Mouse (Mus musculus) testis, adult 2 months (tissue): Measurements from ENCODE around the gene Slc39a11. TPM values are rescaled to one million over a fixed set of nuclear protein-coding genes. Genes with fewer than 3 reads are reported as not detected.

Source experiments
- H3K27ac ChIP-seq: fragments of 200-500 bp; 2 replicates; pipeline ENCODE4 v1.5.1; 2012; ENCODE audit warnings: low read depth, low read length; ENCODE audit not compliant: control insufficient read depth, insufficient read depth
- H3K27me3 ChIP-seq: fragments of 200-500 bp; 2 replicates; pipeline ENCODE4 v1.6.1; 2012; ENCODE audit warnings: mild to moderate bottlenecking, low read length, moderate library complexity; ENCODE audit not compliant: control insufficient read depth, insufficient read depth
- H3K36me3 ChIP-seq: fragments of 200-500 bp; 2 replicates; pipeline ENCODE4 v1.6.1; 2012; ENCODE audit warnings: mild to moderate bottlenecking, low read length; ENCODE audit not compliant: control insufficient read depth, insufficient read depth
- H3K4me1 ChIP-seq: fragments of 200-500 bp; 2 replicates; pipeline ENCODE4 v1.6.1; 2012; ENCODE audit warnings: low read length; ENCODE audit not compliant: control insufficient read depth, insufficient read depth
- H3K4me3 ChIP-seq: fragments of 200-500 bp; 2 replicates; pipeline ENCODE4 v1.5.1; 2012; ENCODE audit warnings: low read depth, mild to moderate bottlenecking, low read length, moderate library complexity, mixed read lengths; ENCODE audit not compliant: control insufficient read depth
- CTCF ChIP-seq: fragments of 200-500 bp; IDR thresholded peaks from 2 replicates; pipeline ENCODE4 v1.5.1; 2012; ENCODE audit warnings: low read depth, mild to moderate bottlenecking, inconsistent platforms, low read length, moderate library complexity; ENCODE audit not compliant: control insufficient read depth, insufficient read depth, insufficient replicate concordance
- POLR2A ChIP-seq: fragments of 200-500 bp; IDR thresholded peaks from 2 replicates; pipeline ENCODE4 v1.6.1; 2012; ENCODE audit warnings: low read depth, mild to moderate bottlenecking, inconsistent platforms, low read length, moderate library complexity; ENCODE audit not compliant: control insufficient read depth
- polyA plus RNA-seq: library from polyadenylated mRNA; depleted of rRNA; stranded (reverse); fragments of >200 nt; gene quantifications from 2 replicates; pipeline ENCODE4 v1.2.3, GENCODE M21; 2012

Slc39a11 gene
- polyA plus RNA-seq, 1 experiment: 8.9 TPM

DNA sequence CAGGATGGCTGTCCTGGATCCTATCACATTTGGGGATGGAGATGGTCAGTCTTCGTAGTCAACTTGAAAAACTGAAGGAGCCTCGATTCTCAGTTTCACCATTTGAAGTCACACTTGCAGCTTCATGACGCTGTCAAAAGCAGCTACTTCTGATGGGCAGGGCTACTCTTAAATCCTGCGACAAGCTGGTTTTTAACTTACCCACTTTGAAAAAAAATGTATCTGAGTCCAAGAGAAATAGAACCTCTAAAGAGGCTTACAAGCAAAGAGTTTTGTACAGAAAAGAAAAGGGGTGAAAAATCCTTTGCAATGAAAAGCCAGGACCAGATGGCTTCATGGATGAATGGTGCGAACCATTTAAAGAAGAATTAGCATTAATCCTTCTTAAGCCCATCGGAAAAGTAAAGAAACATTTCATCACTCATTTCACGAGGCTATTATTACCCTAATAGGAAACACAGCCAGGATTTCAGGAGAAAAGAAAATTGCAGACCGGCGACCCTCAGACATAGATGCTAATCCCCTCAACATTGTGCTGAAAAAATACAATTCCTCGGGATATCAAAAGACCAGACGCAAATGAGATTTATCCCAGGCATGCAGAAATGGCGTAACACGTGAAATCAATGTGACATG lies 437.4 kb downstream of the Slc39a11 start:
- TF ChIP-seq POLR2A (no peak), CTCF (no peak)
- H3K27ac ChIP-seq: no peak overlapping the region
- no peaks in the 10 kb centered on the region for H3K36me3 ChIP-seq
- H3K4me3 ChIP-seq: no peak overlapping the region
- no peaks in the 10 kb centered on the region; the same call in 1 of the 2 replicates for H3K4me1 ChIP-seq
- H3K27me3 ChIP-seq: no peaks in the 10 kb centered on the region

DNA sequence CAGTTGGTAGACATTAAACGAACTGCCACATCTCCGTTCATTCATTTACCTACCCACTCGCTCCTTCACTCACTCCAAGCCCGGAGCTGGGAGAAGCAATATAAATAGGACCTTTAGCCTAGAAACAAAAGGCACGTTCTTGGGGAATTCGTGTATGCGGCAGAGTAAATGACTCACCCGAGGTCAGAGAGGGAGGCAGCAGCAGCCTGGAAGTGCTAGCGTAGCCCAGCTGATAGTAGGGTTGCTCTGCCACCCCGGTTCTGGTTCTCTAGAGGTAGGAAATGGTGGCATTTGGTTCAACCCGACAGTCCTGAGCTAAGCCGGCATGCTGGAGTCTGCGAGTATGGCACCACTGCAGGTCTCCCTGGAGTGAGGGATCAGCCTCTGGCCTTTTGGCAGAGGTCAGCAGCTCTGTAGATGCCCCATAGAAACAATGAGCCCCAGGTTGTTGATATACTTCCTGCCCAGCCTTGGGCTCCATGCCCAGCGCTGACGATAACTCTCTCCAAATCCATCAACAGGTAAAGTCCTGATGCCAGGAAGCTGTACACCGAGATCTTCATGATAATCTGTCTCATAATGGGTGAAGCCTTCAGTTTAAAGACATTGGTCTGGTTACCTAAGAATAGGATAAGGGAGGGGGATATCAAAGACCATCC lies 440.5 kb downstream of the Slc39a11 start:
- no peaks in the 10 kb centered on the region; the same call in 1 of the 2 replicates for H3K4me1 ChIP-seq
- TF ChIP-seq POLR2A (no peak), CTCF (no peak)
- H3K36me3 ChIP-seq: no peaks in the 10 kb centered on the region
- H3K4me3 ChIP-seq: no peak overlapping the region
- H3K27me3 ChIP-seq: no peaks in the 10 kb centered on the region
- H3K27ac ChIP-seq: no peak overlapping the region

DNA sequence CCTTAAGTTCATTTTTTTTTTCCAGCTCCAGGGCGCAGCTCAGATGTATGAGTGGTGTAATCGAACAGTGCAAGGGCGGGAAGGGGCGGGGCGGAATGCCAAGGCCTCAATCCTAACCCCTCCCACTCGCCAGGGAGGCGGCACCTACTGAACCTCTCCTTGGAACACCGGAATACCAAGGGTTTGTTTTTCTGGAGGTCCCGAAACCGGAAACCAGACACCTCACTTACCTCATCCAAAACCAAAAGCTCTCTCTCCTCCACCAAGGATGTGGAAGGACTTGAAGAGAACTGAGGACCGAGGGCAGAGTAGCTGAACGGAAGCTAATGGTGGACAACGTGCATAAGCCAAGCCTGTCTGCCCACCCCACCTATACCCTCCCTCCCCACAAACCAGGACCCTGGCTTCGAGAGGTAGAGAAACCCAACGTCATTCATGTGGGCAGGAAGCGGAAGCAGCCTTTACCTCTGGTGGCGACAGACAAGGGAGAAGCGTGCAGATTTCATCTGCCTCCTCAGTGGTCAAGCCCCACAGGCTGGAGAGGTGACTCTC lies 441.3 kb downstream of the Slc39a11 start:
- H3K36me3 ChIP-seq: no peaks in the 10 kb centered on the region
- no peaks in the 10 kb centered on the region; the same call in 1 of the 2 replicates for H3K4me1 ChIP-seq
- no peak overlapping the region for H3K27ac ChIP-seq
- no peak for TF ChIP-seq POLR2A
- H3K4me3 ChIP-seq: peak overlapping the region; percentile 47
- no peaks in the 10 kb centered on the region for H3K27me3 ChIP-seq

DNA sequence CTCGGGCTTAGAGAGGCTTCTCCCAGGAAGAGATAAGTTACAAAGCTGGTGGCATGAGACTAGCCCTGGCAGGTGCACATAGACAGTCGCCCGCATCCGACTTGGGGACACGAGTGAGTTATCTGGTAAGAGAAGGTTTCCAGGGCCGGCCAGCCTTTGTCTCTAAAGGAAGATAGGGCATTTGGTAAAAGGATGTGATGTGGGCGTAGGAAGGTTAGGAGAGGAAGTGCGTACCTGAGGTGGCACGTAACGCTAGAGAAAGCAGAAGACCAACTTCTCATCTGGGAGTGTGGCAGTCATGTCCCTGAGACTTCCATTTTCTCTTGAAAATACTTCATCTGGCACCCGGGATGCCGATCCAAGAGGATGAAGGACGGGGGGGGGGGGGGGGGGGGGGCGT lies 441.9 kb downstream of the Slc39a11 start:
- no peak overlapping the region for H3K4me3 ChIP-seq
- H3K27ac ChIP-seq: no peak overlapping the region
- no peak for TF ChIP-seq CTCF
- TF ChIP-seq POLR2A: no peak
- no peaks in the 10 kb centered on the region for H3K36me3 ChIP-seq
- no peaks in the 10 kb centered on the region for H3K27me3 ChIP-seq
- H3K4me1 ChIP-seq: no peaks in the 10 kb centered on the region; the same call in 1 of the 2 replicates

DNA sequence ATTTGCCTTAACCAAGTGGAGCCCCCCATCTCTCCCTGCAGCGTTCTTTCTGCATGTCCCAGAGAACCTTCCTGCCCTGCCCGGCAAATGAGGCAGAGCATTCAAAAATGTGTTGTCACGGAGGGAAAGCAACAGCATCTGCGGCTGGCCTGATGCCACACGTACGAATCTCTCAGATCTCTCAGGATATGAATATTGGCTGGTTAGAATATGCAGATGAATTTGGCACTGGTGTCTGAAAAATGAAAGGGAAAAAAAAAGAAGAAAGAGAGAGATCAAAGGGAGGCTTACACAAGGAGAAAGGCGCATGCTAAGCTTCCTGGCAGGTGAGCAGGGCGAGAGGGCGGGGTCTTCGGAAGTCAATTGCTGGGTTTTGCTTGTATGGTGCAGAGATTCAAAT lies 443.8 kb downstream of the Slc39a11 start:
- TF ChIP-seq POLR2A: no peak
- no peak for TF ChIP-seq CTCF
- Histone ChIP-seq H3K4me3 (no peak overlapping the region), H3K27ac (no peak overlapping the region), H3K36me3 (no peaks in the 10 kb centered on the region), H3K4me1 (peaks cover 5% of the 10 kb centered on the region), H3K27me3 (no peaks in the 10 kb centered on the region)

DNA sequence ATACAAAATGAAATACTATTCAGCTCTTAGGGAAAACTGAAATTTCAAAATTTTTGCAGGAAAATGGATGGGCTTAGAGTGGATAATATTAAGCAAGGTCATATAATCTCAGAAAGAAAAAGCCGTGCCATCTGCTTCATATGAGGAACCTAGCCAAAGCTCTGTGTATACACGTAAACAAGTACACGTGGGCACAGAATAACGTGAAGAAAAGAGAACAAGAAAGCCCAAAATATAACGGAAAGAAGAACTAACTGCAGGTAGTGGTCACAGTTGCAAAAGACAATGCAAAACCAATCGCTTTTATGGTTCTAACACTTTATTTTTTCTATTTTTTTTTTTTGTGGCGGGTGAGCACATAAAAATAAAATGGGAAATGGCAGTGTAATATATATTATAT lies 446.9 kb downstream of the Slc39a11 start:
- Histone ChIP-seq H3K4me1 (peaks cover 5% of the 10 kb centered on the region), H3K27me3 (no peaks in the 10 kb centered on the region), H3K4me3 (no peak overlapping the region), H3K27ac (no peak overlapping the region), H3K36me3 (no peaks in the 10 kb centered on the region)
- TF ChIP-seq CTCF: no peak
- no peak for TF ChIP-seq POLR2A

DNA sequence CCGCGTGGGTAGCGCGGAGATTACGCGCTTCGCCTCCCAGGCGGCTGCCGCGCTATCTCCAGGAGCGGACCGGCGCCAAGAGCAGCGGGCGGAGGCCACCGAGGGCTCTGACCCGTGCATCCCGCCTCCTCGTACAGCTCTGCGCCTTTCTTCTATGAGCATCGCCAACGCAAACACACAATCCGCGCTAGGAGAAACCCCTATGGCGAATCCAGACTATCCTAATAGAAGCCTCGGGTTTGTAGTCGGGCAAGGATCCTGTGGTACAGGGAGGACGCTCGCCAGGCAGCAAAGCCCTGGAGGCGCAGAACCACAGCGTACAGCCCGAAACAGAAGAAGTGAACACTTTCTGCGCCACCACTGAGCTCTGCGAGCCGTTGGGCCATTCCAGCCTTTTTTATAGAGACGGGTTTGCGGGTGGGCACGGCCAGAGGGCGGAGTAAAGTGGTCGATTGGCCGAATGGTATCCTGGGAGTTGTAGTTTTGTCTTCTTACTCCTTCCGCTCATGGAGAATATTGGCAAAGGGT lies 448.3 kb downstream of the Slc39a11 start:
- H3K27ac ChIP-seq: peak overlapping the region; percentile 51; the same call in 1 of the 2 replicates
- H3K4me1 ChIP-seq: peaks cover 5% of the 10 kb centered on the region

More for the DNA sequence above, 448.3 kb downstream of the Slc39a11 start:
- peak overlapping the region; percentile 87 for H3K4me3 ChIP-seq
- peak; percentile 94 for TF ChIP-seq POLR2A
- no peak for TF ChIP-seq CTCF
- no peaks in the 10 kb centered on the region for H3K36me3 ChIP-seq
- H3K27me3 ChIP-seq: no peaks in the 10 kb centered on the region
